Mouse (Mus musculus) thymus, adult 2 months (tissue): Measurements from ENCODE around the gene Gm47959.

ENCODE experiments used
- CTCF ChIP-seq: fragments of 200-500 bp; IDR thresholded peaks from 2 replicates; pipeline ENCODE4 v1.5.1; 2012; ENCODE audit warnings: mild to moderate bottlenecking, control low read depth, low read length, moderate library complexity, borderline replicate concordance; ENCODE audit not compliant: control insufficient read depth, poor library complexity, insufficient read depth; ENCODE audit errors: extremely low read depth
- POLR2A ChIP-seq: fragments of 200-500 bp; IDR thresholded peaks from 2 replicates; pipeline ENCODE4 v1.6.1; 2012; ENCODE audit warnings: mild to moderate bottlenecking, low read length, control low read depth, moderate library complexity; ENCODE audit not compliant: control insufficient read depth, poor library complexity, insufficient read depth; ENCODE audit errors: extremely low read depth

- no peak for TF ChIP-seq CTCF
- TF ChIP-seq POLR2A: no peak
These were observed 34.2 kb downstream of the Gm47959 start for GRCm38 (mm10) chr1:83034509-83034908.
